Mouse (Mus musculus): ENCODE results near the gene Fez2.
A peak's percentile ranks its signal among the peaks of the same experiment; 100 is the strongest.

Gene Fez2

DNA sequence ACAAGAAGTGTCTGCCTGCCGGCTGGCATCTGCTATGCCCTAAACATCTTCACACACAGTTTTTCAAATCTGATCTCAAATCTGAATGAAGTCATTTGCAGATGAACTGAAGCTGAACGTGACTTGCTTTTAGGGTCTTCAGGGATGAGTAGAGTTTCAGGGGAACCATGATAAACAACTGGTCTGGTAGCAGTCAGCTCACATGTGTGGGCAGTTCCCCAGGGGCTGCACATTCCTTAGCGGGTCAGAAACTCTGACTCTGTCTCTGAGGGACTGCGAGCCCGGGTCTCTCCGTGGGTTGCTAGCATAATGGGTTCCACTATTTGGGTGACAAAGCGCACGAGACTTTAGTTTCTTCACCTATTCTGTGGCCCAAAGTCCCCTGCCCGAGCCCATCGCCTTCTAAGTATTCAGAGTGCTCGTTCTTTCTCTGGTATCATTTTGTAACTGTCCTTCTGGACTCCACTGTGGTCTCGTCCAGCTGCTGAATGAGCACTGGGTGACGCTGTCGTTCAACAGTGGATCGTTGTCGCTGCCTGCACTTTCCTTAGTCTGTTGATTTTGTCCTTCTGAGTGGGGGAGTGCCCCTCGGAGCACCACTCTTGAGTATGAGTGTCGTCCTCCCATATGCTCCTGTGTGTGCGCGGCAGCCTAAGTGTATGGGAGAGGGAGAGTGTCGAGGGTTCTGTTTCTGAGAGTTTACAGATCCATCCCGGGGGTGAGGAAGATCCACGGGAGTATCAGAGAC, 53.2 kb downstream of the Fez2 start:
- DNase-seq = no peak

DNA sequence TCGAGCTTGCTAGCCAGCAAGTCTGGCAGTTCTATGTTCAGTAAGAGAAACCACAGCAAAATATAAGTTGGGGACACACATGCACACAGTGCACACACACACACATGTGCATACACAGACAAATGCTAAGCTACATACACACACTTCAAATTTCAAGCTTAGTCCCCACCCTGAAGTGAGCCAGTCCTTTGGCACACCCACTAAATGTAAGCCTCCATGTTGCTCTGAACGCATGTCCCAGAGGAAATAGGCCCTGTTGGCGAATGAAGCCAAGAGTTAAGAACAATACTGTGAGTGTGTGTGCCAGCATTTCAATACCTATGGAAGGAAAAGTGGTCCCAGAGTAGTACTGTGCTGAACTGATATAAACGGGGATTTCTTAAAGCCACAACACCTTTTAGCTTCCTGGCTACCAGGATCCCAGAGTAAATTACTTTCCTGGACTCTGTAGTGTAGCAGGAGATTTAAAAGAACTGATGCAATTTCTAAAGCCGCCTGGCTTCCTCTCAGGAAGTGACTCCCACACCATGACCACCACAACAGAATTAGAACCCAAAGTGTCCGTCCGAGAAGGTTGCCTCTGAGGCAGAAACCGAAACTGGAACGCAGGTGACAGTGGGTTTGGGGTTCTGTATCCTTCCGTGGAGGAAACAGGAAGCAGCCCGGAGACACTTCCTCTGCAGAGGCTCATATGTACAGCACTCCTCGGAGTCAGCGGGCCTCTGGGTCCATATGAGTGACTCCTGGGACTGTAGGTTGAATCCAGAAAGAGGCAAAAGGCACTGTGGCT, 55.8 kb downstream of the Fez2 start:
- DNase-seq = no peak

DNA sequence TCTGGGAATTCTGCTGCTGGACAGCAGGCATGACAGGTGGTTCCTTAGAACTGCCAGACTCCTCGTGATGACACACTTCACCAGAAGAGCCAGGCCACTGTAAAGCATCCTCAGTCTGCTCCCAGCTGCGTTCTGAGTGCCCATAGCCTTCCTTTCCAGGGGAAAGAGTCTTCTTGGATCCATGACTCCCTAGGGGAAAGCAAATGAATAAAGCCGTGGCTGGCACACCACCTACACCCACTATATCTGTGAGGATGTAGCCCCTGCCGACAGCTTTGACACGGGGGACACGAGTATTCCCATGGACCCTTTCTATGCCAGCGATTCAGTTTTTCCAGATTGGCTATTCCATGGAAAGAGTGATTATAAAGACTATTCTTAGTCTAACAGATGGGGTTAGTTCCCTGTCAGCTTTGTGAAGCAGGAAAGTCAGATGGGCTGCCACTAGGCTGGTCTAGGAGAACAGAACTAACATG, 59.7 kb downstream of the Fez2 start:
- peak; percentile 45 to 59 for DNase-seq

DNA sequence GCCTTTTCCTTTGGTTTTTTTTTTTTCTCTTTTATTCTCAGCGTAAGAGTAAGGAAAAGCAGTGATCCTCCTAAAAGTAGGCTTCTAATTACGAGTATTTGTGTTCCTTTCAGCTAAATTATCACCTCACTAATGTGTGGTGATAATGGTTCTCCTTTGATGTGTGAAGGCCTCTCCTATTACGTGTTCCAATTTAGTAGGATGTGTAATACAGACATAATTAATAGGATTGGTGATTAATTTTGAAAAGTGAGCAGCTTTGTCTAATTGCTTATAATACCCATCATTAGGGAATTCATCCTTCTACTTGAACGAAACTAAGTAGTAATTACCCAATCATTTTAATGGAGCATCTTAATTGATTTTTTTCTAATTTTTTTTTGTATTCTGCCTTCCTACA, 60.2 kb downstream of the Fez2 start:
- no peak for DNase-seq

DNA sequence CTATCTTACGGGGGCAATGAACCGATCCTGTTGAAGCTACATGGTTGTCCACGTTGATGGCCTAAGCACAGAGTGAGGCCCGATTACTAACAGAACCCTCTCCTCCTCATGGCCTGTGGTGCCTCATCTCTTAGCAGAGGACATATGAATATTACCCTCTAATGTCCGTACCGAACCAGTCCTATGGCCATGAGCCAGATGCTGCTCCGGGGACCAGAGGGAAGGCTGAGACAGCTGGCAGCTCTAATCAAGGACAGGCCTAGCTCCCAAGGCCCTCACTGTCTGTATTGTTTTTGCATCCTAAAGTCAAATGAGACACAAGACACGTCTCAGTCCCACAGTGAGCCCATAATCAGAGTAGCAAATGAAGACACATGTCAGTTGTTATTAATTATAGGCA, 62.3 kb downstream of the Fez2 start:
- peak; percentile 19 to 40 for DNase-seq

DNA sequence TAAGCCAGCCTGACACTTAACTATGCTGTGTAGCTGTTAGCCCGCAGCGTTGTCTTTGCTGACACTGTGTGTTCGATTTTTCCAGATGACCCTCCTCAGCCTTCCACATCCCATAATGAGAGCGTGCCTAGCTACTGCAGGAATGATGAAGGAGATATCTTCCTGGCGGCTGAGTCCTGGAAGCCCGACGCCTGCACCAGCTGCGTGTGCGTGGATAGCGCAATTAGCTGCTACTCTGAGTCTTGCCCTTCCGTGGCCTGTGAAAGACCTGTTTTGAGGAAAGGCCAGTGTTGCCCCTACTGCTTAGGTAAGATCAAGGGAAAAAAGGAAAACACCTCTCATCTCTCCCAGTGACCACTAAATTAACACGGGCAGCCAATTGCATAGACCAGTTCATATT, 63.1 kb downstream of the Fez2 start:
- DNase-seq = no peak

DNA sequence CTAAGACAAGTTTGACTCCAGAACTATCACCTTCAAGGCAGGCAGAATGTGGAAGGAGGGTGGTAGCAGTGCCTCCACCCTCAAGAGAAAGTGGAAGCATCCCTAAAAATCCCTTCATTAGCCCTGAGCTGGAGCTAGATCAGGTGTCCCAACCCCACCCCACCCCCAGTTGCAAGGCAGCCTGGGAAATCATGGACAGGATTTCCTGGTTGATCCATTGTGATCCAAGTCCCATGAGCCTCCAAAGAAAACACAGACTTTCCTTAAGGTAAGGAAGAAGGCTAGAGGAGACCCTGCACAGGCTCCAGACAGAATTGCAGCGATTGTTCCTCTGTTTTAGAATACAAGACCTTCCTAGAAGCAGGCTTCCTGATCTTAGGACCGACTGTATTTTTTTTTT, 63.5 kb downstream of the Fez2 start:
- no peak for DNase-seq

DNA sequence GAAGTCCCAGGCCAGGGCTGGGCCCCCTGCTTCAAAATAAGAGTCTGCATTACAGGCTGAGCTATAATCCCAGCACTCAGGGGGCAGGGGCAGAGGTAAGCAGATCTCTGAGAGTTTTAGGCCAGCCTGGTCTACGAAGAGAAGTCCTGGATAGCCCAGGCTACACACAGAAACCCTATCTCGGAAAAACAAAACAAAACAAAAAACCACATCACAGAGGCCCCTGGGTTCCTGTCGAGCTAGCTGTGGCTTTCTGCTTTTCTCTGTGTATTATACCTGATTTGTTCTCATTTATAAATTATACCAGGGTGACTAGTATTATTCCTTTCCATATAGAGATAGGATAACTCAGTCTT, 65.5 kb downstream of the Fez2 start:
- DNase-seq = no peak

DNA sequence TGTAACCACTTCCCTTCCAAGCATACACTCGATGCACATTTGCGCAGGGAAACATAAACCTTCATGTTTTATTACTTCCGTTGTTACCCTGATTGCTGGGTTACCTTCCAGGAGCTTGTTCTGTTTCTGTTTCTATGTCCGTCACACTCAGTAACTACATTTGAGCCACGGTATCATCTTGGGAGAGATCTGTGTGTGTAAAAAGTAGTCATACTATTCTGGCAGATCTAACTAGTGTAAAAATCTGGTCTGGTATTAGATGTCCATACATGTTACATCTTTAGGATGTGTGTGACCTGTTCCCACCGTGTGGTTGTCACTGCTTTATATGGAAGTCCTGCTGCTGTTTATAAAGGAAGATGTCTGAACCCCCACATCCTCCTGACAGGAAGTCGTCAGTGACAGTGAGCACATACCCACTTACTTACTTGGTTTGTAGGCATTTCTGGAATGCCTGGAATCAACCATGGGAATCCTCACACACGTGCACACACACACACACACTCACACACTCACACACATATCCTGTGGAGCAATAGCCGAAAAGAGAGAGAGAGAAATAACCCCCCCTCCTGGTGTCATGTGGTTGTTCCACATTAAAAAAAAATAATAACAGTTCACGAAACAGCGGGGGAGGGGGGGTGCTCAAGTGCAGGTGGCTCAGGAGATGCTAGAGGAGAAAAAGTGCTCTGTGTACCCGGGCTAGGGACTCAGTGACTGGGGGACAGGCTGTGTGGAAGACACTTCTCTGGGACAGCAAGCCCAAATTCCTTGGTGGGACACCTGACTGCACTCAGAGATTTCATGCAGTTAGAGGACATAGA, 66.1 kb downstream of the Fez2 start:
- DNase-seq = no peak

DNA sequence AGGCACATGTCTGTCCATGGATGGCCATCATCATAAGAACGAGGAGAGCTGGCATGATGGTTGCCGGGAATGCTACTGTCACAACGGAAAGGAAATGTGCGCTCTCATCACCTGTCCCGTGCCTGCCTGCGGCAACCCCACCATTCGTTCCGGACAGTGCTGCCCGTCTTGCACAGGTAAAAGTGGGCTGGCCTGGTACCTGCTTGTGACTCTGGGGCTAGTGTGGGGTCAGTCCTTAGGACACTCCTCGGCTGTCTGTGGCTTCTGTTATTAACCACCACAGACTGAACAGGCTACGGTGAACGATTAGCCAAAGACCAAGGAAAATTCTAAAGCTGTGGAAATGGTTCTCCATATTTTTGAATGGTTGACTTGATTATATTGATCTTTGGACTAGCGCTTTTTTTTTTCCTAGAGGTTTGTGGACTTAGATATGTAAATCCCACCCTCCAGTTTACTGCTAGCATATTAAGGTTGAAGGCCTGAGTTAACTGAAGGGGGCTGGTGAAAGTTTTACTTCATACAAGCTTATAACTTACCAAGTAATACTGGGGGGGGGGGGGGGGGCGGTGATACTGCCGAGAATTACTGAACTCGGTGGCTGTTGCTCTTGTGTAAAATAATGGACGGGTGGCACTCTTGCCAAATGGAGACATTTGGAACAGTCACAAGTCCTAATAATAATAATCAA, 70.7 kb downstream of the Fez2 start:
- no peak for DNase-seq

DNA sequence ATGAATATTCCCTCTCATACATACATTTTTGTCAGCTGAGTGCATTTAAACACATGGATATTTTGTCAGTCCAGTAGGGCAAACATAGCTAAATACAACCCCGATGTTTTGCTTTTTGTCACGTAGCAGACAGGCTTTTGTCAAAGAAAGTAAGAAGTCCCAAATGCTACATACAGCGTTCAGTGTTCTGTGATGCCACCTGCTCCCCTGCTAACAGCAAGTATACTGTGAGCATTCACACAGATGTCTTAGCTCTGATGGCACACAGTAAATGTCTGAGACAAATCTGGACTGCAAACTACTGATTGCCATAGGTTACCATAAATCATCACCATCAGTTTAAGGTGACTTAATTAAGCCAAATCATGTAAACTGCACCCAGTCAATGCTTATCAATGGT, 74.3 kb downstream of the Fez2 start:
- no peak for DNase-seq

DNA sequence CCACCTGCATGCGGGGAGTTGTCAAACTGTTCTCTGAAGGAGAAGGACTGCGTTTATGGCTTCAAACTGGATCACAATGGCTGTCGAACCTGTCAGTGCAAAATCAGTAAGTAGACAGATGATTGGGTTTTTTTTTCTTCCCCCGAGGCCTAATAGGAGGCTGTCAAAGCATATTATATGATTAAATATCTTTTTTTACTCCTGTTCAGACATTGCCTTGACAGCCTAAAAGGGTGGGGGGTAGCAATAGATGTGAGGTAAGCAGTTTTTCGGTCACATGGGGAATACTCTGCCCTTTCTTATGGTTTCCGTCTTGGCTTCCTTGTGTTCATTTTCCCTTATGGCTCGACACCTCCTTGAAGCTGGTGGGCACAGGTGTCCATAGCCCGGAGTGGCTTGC, 82.7 kb downstream of the Fez2 start:
- DNase-seq = no peak

DNA sequence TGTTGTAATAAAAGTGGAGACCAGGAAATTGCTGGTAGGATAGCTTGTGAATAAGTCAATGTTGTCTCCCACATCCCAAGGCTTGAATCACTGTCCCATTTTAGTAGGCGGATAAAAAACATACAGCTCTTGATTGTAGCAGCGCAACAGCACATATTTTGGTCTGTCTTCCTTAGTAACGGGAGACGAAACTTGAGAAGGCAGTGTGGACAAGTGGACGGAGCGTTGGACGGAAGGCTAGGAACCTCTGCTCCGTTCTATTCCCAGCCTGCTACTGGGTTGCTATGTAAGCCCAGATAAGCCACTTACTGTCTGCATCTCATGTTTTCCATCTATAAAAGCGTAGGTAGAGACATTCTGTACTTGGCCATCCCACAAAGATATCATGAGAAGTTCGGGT, 84.7 kb downstream of the Fez2 start:
- no peak for DNase-seq

DNA sequence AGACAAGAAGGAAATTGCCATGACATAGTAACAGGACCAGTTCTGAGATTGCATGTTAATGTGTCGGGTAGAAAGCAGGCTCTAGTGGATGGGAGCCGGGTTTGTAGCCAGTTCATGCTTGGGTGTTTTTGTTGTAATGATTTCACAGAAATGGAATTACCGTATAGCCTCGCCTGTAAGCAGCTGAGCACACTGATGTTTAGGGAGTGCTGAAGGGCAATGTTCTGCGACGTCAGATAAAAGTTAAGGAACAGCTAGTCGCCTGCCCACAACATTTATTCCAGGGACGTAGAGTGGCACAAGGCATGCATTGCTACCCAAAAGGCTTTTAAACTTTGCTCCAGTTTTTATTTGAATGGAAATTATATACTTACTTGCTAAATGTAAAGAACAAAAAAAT, 86.5 kb downstream of the Fez2 start:
- no peak for DNase-seq

DNA sequence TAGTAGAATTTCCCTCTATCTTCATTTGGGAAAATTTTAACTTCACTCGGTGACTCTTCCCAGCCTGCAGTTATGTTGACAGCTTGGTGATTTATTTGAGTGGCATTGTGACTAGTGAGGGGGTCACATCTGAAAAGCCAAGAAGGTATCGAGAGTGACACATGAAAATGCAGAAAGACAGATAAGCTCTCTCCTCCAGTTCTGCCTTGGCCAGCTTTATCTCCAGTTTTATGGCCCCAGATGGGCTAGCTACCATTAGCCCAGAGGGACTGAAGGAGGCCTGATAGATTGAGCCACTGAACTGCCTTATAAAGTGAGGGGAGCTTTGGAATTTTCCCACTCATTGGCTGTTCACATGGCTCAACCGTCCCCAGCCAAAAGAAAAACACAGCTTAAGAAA, 89.7 kb downstream of the Fez2 start:
- DNase-seq = no peak

DNA sequence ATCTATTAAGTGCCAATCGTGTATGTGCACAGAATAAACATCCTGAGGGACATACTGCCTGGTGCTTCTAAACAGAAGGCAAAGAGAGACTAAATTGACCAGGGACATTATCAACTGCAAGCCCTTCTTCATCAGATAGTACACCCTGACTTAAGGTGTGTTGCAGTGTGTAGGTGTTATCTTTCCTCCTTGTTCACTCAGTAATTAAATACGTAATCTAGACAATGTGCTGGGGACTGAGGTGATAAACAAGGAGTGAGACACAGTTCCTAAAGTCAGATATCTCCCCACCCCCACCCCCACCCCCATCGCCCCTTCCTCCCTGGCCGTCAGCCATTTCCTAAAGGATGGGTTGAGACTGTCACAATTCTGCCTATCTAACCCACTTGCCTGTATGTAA, 90.8 kb downstream of the Fez2 start:
- no peak for DNase-seq

DNA sequence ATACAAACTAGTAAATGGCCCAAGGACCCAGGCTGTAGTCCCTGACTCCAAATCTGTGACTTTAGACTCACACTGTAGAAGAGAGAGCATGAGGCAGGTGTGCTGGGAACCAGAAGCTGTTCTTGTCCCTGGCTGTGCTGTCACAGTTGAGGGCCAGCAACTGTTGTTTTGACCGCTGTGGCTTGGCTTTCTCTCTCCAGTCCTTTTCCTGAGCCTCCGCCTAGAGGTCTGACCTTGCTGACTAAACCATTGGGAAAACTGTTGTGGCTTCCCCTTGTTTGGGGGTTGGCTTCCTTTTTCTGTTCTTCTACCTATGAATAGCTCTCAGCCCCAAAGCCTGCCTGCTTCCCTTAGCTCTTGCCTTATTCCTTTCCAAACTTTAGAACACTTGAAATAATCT, 91.6 kb downstream of the Fez2 start:
- DNase-seq = no peak

DNA sequence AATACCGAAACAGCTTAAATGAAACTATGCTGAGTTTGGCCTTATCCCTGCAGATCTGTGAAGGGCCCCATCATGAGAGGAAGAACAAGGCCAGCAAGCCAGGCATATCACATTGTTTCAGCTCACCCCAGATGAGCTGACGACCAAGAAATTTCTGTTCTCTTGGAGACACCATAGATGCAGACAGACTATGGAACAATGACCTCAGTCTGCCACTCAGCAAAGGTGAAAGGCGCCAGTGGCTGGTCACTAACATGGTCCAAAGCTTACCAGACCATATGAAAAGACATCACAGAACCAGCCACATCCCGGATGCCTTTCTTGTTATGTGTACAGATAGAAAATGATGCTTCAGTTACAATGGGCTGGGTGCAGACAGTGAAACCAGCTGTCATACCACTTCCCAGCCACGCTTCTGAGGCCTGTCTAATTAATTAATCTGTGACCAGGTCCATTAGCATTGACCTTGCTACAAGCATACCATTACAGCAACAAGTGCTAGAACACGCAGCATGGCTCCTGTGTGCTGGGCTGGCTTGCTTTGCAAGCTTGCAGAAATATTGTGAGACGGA, 92.1 kb downstream of the Fez2 start:
- DNase-seq = no peak

DNA sequence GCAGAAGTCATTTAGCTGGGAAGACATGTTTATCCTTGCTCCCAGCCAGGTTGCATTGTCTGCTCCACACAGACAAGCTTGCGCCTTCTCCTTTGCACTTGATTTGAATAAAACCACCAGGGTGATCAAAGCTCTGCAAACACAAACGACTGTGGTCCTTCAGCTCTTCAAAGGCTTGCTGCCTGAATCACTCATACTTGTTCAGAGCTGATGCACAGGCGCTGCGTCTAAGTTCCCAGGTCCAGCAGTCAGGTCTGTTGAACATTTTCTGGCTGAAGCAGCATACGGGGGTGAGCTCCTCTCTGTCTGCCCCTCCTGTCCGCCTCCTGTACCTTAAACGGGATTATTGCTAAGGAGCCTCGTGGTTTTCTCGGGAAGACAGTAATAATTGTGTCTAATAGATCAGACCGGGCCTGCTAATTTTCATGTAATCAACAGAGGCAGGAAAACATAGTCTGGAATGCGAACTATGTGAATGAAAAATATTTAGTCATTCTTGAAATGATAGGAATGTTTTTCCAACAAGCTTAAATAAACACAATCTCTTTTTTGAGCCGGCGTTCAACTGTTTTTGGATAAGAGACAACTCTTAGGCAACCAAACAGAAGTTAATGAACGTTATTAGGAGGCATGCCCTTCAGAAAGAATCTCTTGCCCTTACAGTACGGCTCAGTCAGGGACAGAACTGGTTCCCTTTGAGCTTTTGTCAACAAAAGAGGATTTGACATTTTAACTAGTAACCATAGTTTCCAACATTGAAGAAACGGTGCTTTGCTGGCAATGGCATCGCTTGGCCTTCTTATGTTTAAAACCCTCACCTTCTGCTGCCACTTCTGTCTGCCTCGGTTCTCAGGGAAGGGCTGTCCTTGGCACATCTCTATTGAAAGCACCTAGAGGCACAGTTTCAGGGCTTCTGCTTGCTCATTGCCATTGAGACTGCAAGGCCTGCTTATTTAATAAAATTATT, 95.3 kb downstream of the Fez2 start:
- no peak for DNase-seq

DNA sequence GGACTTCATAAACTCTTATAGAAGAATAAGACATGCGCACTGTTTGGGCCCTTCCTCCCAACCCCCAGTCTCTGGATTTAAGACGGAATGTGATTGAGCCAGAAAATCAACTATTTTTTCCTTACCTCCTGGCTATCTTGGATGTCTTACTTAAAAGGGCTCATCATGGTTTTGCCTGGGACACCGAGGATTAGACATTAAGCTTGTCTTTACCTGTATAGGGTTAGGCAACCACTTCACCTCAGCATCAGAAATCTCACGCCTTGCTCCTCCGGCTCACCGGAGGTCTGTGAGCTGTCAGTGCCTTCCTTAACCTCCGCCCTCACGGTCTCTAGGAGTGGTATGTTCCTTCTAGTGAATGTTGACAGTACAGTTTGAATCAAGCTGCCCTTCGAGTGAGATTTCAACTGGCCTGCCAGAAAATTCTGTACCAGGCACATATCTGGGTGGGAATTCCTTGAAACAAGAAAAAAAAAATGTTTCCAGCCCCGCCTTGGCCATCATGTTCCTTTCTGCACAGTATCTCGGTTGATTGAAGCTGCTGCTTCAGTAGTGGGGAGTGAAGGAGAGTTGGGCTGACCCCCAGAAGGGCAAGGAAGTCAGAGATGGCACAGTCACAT, 96.6 kb downstream of the Fez2 start:
- no peak for DNase-seq

Data from cerebellum, postnatal 14 days (tissue).